Mouse (Mus musculus) forebrain, postnatal 0 days (tissue): ENCODE measurements at regions not wholly inside any gene's neighbourhood (a gene's known extent, or its start where the extent isn't known, plus 50 kb on each side); places are given as distances from the start of the nearest gene placed in this dataset.
"Not testable (repeated sequence)": the region's sequence is repeated elsewhere in the genome, so short reads cannot be mapped to it uniquely, and the experiment has no call there.

Experiments used
- ATAC-seq: fragments of 200-750 bp; cut with Nextera tagmentation; 2 replicates; pipeline ENCODE4 v1.8.0; 2017; ENCODE audit warnings: mild to moderate bottlenecking, moderate library complexity
- DNase-seq: peaks from one replicate; pipeline ENCODE4 v3.0.0-alpha.2; 2015
- H3K27ac ChIP-seq: fragments of 300-500 bp; sonication (generic); 2 replicates; pipeline ENCODE4 v1.5.1; 2014; ENCODE audit warnings: low read depth, mild to moderate bottlenecking, antibody characterized with exemption, low read length, moderate library complexity, mixed read lengths
- H3K27me3 ChIP-seq: fragments of 300-500 bp; sonication (generic); 2 replicates; pipeline ENCODE4 v1.6.1; 2014; ENCODE audit warnings: mild to moderate bottlenecking, low read length, mixed read lengths; ENCODE audit not compliant: insufficient read depth
- H3K36me3 ChIP-seq: fragments of 300-500 bp; sonication (generic); 2 replicates; pipeline ENCODE4 v1.6.1; 2014; ENCODE audit warnings: mild to moderate bottlenecking, moderate library complexity; ENCODE audit not compliant: insufficient read depth
- H3K4me1 ChIP-seq: fragments of 300-500 bp; sonication (generic); 2 replicates; pipeline ENCODE4 v1.6.1; 2014; ENCODE audit warnings: antibody characterized with exemption; ENCODE audit not compliant: insufficient read depth
- H3K4me2 ChIP-seq: fragments of 300-500 bp; sonication (generic); 2 replicates; pipeline ENCODE4 v1.6.1; 2014; ENCODE audit warnings: low read depth, mild to moderate bottlenecking, moderate library complexity
- H3K4me3 ChIP-seq: fragments of 300-500 bp; sonication (generic); 2 replicates; pipeline ENCODE4 v1.5.1; 2014; ENCODE audit warnings: low read depth, low read length, mixed read lengths
- H3K9ac ChIP-seq: fragments of 300-500 bp; sonication (generic); 2 replicates; pipeline ENCODE4 v1.6.1; 2014; ENCODE audit warnings: mild to moderate bottlenecking
- H3K9me3 ChIP-seq: fragments of 300-500 bp; sonication (generic); 2 replicates; pipeline ENCODE4 v1.6.1; 2016; ENCODE audit warnings: low read length
- CTCF ChIP-seq: sonication (generic); IDR thresholded peaks from 2 replicates; pipeline ENCODE4 v1.5.1; 2016; ENCODE audit warnings: antibody characterized with exemption, control low read depth, low read depth
- WGBS: fragments of 180-500 bp; shearing (Covaris S2); extraction: QIAGEN DNeasy Blood & Tissue Kit; methylation state at CpG from one replicate; pipeline ENCODE4 v1.1.7; 2014; 5-methylcytosine and 5-hydroxymethylcytosine counted together

GRCm38 (mm10) chrX:12315658-12316057 is 155.5 kb upstream of the Bcor start:
- Histone ChIP-seq H3K4me3 (no peak overlapping the region), H3K27ac (no peak overlapping the region), H3K4me2 (no peak overlapping the region), H3K36me3 (no peaks in the 10 kb centered on the region), H3K9me3 (no peaks in the 10 kb centered on the region), H3K4me1 (no peaks in the 10 kb centered on the region), H3K27me3 (no peaks in the 10 kb centered on the region), H3K9ac (no peak overlapping the region)
- ATAC-seq (no peak), DNase-seq (no peak)
- WGBS: 88% methylated on average over 3 of the region's 3 CpGs
- TF ChIP-seq CTCF: no peak

- H3K27ac ChIP-seq, H3K4me2 ChIP-seq, H3K4me1 ChIP-seq, ATAC-seq, H3K9me3 ChIP-seq, H3K27me3 ChIP-seq, H3K4me3 ChIP-seq, DNase-seq, H3K36me3 ChIP-seq, H3K9ac ChIP-seq: not testable (repeated sequence)
- 79% methylated on average over 2 of the region's 2 CpGs for WGBS
These were observed 157.3 kb upstream of the Bcor start for GRCm38 (mm10) chrX:12317488-12317887.

- no peak for ATAC-seq
- Histone ChIP-seq H3K4me3 (no peak overlapping the region), H3K4me1 (no peaks in the 10 kb centered on the region), H3K27ac (no peak overlapping the region), H3K4me2 (no peak overlapping the region), H3K36me3 (no peaks in the 10 kb centered on the region), H3K9me3 (no peaks in the 10 kb centered on the region), H3K9ac (no peak overlapping the region), H3K27me3 (no peaks in the 10 kb centered on the region)
- no peak for TF ChIP-seq CTCF
- WGBS: 63% methylated on average over 4 of the region's 4 CpGs
- DNase-seq: no peak
These were observed 158.9 kb upstream of the Bcor start for GRCm38 (mm10) chrX:12318848-12319651.

- WGBS: 69% methylated on average over 1 of the region's 1 CpGs
- ATAC-seq: no peak
- Histone ChIP-seq H3K27ac (no peak overlapping the region), H3K9me3 (no peaks in the 10 kb centered on the region), H3K36me3 (no peaks in the 10 kb centered on the region), H3K4me3 (no peak overlapping the region), H3K4me2 (no peak overlapping the region), H3K9ac (no peak overlapping the region), H3K27me3 (no peaks in the 10 kb centered on the region), H3K4me1 (no peaks in the 10 kb centered on the region)
- no peak for DNase-seq
- no peak for TF ChIP-seq CTCF
These were observed 162.3 kb upstream of the Bcor start for GRCm38 (mm10) chrX:12322453-12322852.

- H3K9me3 ChIP-seq: no peaks in the 10 kb centered on the region
- ATAC-seq: no peak
- H3K27ac ChIP-seq: no peak overlapping the region
- 97% methylated on average over 3 of the region's 3 CpGs for WGBS
- no peak overlapping the region for H3K4me3 ChIP-seq
- no peak for TF ChIP-seq CTCF
- no peak for DNase-seq
- H3K4me1 ChIP-seq: no peaks in the 10 kb centered on the region
- H3K27me3 ChIP-seq: no peaks in the 10 kb centered on the region
- no peaks in the 10 kb centered on the region for H3K36me3 ChIP-seq
- H3K4me2 ChIP-seq: no peak overlapping the region
- no peak overlapping the region for H3K9ac ChIP-seq
These were observed 163.1 kb upstream of the Bcor start for GRCm38 (mm10) chrX:12323268-12323667.

- no peak for DNase-seq
- WGBS: 92% methylated on average over 6 of the region's 6 CpGs
- Histone ChIP-seq H3K27me3 (no peaks in the 10 kb centered on the region), H3K4me2 (no peak overlapping the region), H3K27ac (no peak overlapping the region), H3K4me1 (no peaks in the 10 kb centered on the region), H3K9ac (no peak overlapping the region), H3K4me3 (no peak overlapping the region), H3K9me3 (no peaks in the 10 kb centered on the region), H3K36me3 (no peaks in the 10 kb centered on the region)
- no peak for ATAC-seq
- no peak for TF ChIP-seq CTCF
These were observed 163.7 kb upstream of the Bcor start for GRCm38 (mm10) chrX:12323812-12324211.

- ATAC-seq: no peak
- no peaks in the 10 kb centered on the region for H3K27me3 ChIP-seq
These were observed 167.3 kb upstream of the Bcor start for GRCm38 (mm10) chrX:12327464-12327863.

More at GRCm38 (mm10) chrX:12327464-12327863, 167.3 kb upstream of the Bcor start:
- Histone ChIP-seq H3K9ac (no peak overlapping the region), H3K36me3 (no peaks in the 10 kb centered on the region), H3K27ac (no peak overlapping the region), H3K4me3 (no peak overlapping the region), H3K4me2 (no peak overlapping the region), H3K9me3 (no peaks in the 10 kb centered on the region), H3K4me1 (no peaks in the 10 kb centered on the region)
- no peak for DNase-seq
- no peak for TF ChIP-seq CTCF
- WGBS: 79% methylated on average over 4 of the region's 4 CpGs
